Comparison of ENCODE assay signal across 29 mouse cellular contexts in the genomic region with DNA sequence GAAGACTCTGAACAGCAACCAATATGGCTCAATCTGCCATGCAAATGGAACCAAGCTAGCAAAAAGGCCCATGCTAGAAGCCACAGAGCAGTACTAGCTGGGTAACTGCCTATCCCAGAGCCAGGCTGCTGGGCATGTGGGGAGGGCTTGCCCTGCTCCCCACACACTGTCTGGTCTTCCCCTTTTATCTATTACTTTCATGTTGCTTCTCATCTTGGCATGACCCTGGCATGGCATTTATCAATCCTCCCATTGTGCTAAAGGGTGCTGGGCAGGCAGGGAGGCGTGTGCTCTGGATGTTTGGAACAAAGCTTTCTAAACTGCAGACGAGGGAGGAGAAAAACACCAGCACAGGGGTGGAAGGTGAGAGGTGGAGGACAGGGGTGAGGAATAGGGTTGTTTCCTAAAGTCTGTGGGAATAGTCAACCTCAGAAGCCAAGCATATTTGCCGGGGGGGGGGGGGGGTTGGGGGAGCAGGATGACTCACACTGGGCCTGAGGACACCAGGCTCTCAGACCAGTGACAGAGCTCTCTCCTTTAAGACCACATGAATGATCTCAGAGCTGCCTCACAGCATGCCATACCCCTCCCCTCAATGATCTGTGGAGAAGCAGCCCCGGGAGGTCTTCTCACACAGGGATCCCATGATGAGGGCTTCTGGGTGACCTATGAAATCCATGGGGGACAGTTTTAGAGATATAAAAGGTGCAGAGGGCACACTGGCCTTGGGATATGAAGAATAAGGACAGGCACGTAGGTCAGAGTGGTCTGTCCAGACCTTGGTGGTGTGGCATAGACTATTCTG. TPM values are rescaled to one million over a fixed set of nuclear protein-coding genes. Genes with fewer than 3 reads are reported as not detected.
A peak's percentile ranks its signal among the peaks of the same experiment; 100 is the strongest.
DNase-seq lines count a peak whose midpoint lies in the region; ATAC-seq and TF ChIP-seq lines count a peak whose summit lies in the region.
"Had no signal": no experiment of that assay in that cellular context is flagged by ENCODE, and none has a peak within 500 bp of the region (broad histone marks: within the 10 kb centered on the region; RNA-seq: fewer than 3 reads in every experiment).

No protein-coding gene starts in this region.

- TF ChIP-seq CTCF in testis, adult 2 months (IDR thresholded peaks at IDR 0.05; ENCODE audit: control insufficient read depth, insufficient read depth, insufficient replicate concordance, low read depth, low read length) = no peak

- no peak for TF ChIP-seq POLR2A in testis, adult 2 months (IDR thresholded peaks at IDR 0.05; ENCODE audit: control insufficient read depth, low read depth, low read length)

- ATAC-seq in megakaryocyte progenitor cell, adult 5-6 weeks (replicated peaks; ENCODE audit: poor library complexity) = peak; percentile 92
- ATAC-seq: activated CD4-positive, CD25-positive, alpha-beta regulatory T cell, adult 4 months; forebrain, embryonic 15.5 days; hindbrain, embryonic 16.5 days; liver, postnatal 0 days; midbrain, embryonic 13.5 days had no signal

- peak; percentile 58 for DNase-seq in adrenal gland, adult 2 months
- DNase-seq in adrenal gland, adult 18-20 months (ENCODE audit: low spot score in 2 of 2) = no peak
- no peak for DNase-seq in testis, postnatal 10 days (ENCODE audit: low spot score)
- no peak for DNase-seq in B cell, adult 2 months
- DNase-seq in left cerebral cortex, adult 11 months (ENCODE audit: low spot score) = no peak
- no peak for DNase-seq in frontal cortex, adult 2 months (ENCODE audit: extremely low spot score in 1 of 2, low spot score in 1 of 2)
- DNase-seq: cerebellum, adult 8-10 months; cerebellum, postnatal 25 days; gastrocnemius, postnatal 10 days; kidney, adult 18-20 months; kidney, postnatal 25 days; liver, postnatal 0 days; lung, postnatal 36 days; right cerebral cortex, adult 18-20 months; right cerebral cortex, postnatal 4 days; thymus, postnatal 14 days had no signal

- H3K4me3 ChIP-seq in testis, adult 2 months (ENCODE audit: control insufficient read depth, low read depth, low read length) = no peak overlapping the region
- H3K4me3 ChIP-seq: forebrain, embryonic 15.5 days; heart, embryonic 10.5 days; heart, embryonic 15.5 days; kidney, embryonic 15.5 days; left cerebral cortex, adult 2 months; limb, embryonic 12.5 days; megakaryocyte, embryonic 14.5 days; midbrain, embryonic 13.5 days had no signal

- peaks cover 7% of the 10 kb centered on the region for H3K4me1 ChIP-seq in testis, adult 2 months (ENCODE audit: control insufficient read depth, insufficient read depth, low read length)
- H3K4me1 ChIP-seq: forebrain, embryonic 15.5 days; kidney, embryonic 15.5 days; limb, embryonic 12.5 days; midbrain, embryonic 13.5 days had no signal

- H3K36me3 ChIP-seq in testis, adult 2 months (ENCODE audit: control insufficient read depth, insufficient read depth, low read length) = no peaks in the 10 kb centered on the region
- H3K36me3 ChIP-seq: forebrain, embryonic 15.5 days; heart, embryonic 10.5 days; heart, embryonic 15.5 days; kidney, embryonic 15.5 days; limb, embryonic 12.5 days; midbrain, embryonic 13.5 days had no signal

- no peaks in the 10 kb centered on the region for H3K27me3 ChIP-seq in testis, adult 2 months (ENCODE audit: control insufficient read depth, insufficient read depth, low read length)
- H3K27me3 ChIP-seq: forebrain, embryonic 15.5 days; heart, embryonic 15.5 days; kidney, embryonic 15.5 days; limb, embryonic 12.5 days; midbrain, embryonic 13.5 days had no signal

- H3K27ac ChIP-seq in testis, adult 2 months (ENCODE audit: control insufficient read depth, insufficient read depth, low read depth, low read length) = peak overlapping the region; percentile 79
- H3K27ac ChIP-seq: forebrain, embryonic 15.5 days; heart, embryonic 10.5 days; heart, embryonic 15.5 days; kidney, embryonic 15.5 days; left cerebral cortex, adult 2 months; limb, embryonic 12.5 days; midbrain, embryonic 13.5 days; stomach, postnatal 0 days had no signal

RNA-seq across cellular contexts. Expression of a gene that starts 24.0 kb away (rescaled TPM):
- 100 to 1,000 TPM; 144 to 285 TPM for total RNA-seq in adrenal gland, adult 2 months (2021)
- 126 and 247 TPM in 2 replicates for polyA plus RNA-seq in adrenal gland, adult 2 months (2012; rRNA removed)
- 100 to 1,000 TPM; 221 to 307 TPM for total RNA-seq in adrenal gland, adult 18-20 months (2021)
- 91.8 and 114 TPM in 2 replicates for polyA plus RNA-seq in testis, adult 2 months (2012; rRNA removed)
- not detected in 2 replicates for total RNA-seq in megakaryocyte progenitor cell, adult 5-6 weeks (2015)
- total RNA-seq in megakaryocyte progenitor cell, adult 5-6 weeks (2017) = 0.20 and 2.9 TPM in 2 replicates
- polyA plus RNA-seq in frontal cortex, adult 2 months (2012; rRNA removed) = 202 and 203 TPM in 2 replicates
- polyA plus RNA-seq: heart, embryonic 15.5 days had no signal

RNA-seq across cellular contexts. Expression of a gene that starts 51.6 kb away (rescaled TPM):
- 100 to 1,000 TPM; 245 to 445 TPM for total RNA-seq in adrenal gland, adult 2 months (2021)
- 44.3 and 48.7 TPM in 2 replicates for polyA plus RNA-seq in adrenal gland, adult 2 months (2012; rRNA removed)
- 100 to 1,000 TPM; 269 to 484 TPM for total RNA-seq in adrenal gland, adult 18-20 months (2021)
- 11.9 and 13.8 TPM in 2 replicates for polyA plus RNA-seq in testis, adult 2 months (2012; rRNA removed)
- total RNA-seq in megakaryocyte progenitor cell, adult 5-6 weeks (2015) = 126 and 142 TPM in 2 replicates
- 74.5 and 85.5 TPM in 2 replicates for total RNA-seq in megakaryocyte progenitor cell, adult 5-6 weeks (2017)
- 177 and 196 TPM in 2 replicates for polyA plus RNA-seq in frontal cortex, adult 2 months (2012; rRNA removed)

Comparison
In these comparisons a context has a peak if more than half of its experiments do, and no peak if none do; other contexts are left out.
1. RNA of a gene that starts 24.0 kb away (total RNA-seq): 221 to 307 TPM in adrenal gland, adult 18-20 months and 144 to 285 TPM in adrenal gland, adult 2 months; 0.20 to 2.9 TPM in megakaryocyte progenitor cell, adult 5-6 weeks; every median in the first group is over 10 times any median in the second.